Mouse (Mus musculus) large intestine, adult 2 months (tissue): ENCODE results near the gene Plb1. TPM values are rescaled to one million over a fixed set of nuclear protein-coding genes. Genes with fewer than 3 reads are reported as not detected.

Experiments used
- DNase-seq: peaks from one replicate; pipeline ENCODE4 v3.0.0-alpha.2; 2012; ENCODE audit warnings: low read depth, low spot score
- WGBS: fragments of 180-500 bp; shearing (Covaris S2); methylation state at CpG from one replicate; pipeline ENCODE4 v1.1.7; 2018; 5-methylcytosine and 5-hydroxymethylcytosine counted together
- polyA plus RNA-seq: library from polyadenylated mRNA; depleted of rRNA; stranded (reverse); fragments of >200 nt; gene quantifications from 2 replicates; pipeline ENCODE4 v1.2.3, GENCODE M21; 2012

Plb1 gene
- polyA plus RNA-seq, 1 experiment, result 173 TPM

DNA sequence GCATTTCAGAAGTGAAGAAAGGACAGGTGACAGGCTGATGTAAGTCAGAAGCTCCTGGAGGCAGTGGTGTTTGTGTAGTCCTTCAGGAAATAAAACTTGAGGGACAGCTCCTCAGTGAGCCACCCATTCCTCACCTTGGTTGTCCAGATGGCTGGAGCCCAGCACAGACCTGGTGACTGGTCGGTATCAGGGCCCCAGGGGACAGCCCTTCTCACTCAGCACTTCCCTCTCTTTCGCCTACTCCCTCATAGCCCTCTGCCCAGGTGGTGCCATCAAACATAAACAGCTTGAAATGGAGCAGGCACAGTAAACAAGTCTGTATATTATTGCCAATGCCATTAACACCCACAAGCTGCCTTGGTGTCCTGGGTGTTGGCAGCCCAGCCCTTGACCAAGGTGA, 8.2 kb downstream of the Plb1 start:
- WGBS, result 34% methylated on average over 2 of the region's 2 CpGs
- DNase-seq, result no peak

DNA sequence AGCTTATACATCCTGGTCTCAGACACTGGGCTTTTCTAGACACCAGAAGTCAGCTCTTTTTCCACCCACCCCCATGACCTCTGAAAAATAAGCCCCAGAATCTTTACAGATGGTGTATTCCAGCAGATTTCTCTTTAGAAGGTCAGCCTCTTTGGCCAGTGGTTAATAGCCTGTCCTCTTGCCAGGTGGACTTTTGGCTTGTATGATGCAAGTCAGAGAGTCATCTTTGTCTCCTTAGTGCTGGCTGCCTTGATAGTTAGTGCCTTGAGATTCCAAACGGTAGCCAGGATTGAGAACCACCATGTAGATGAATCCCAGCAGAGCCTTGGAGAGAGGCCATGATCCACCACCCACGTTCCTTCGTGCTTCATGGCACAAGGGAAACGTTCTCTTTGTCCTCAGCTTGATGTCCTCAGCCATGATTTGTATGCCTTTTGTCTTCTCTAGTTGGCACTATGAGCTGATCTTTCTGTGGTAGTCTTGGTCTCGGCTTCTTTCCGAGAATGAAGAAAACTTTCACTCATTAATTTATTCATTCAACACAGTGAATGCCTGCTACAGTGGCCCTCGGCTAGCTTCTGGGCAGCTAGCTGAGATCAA, 10.9 kb downstream of the Plb1 start:
- 79% methylated on average over 7 of the region's 7 CpGs for WGBS
- DNase-seq, result no peak

DNA sequence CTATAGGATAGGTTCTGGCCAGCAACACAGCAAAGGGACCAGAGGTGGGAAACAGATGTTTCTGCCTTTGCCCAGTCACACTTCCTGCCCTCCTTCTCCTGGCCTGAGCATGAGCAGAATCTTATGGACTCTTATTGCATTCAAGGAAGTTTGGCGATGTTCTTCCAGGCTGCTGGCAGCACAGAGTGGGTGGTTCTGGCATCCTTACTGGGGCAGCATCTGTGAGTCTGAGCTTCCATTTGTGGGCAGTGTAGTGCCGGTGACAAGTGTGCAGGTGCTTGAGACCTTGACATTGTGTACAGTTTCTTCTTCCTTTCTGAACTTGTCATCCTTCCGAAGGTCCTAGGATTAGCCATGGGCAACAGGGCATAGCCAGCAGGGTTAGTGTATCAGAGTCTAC, 12.9 kb downstream of the Plb1 start:
- DNase-seq, result no peak
- 77% methylated on average over 3 of the region's 3 CpGs for WGBS

DNA sequence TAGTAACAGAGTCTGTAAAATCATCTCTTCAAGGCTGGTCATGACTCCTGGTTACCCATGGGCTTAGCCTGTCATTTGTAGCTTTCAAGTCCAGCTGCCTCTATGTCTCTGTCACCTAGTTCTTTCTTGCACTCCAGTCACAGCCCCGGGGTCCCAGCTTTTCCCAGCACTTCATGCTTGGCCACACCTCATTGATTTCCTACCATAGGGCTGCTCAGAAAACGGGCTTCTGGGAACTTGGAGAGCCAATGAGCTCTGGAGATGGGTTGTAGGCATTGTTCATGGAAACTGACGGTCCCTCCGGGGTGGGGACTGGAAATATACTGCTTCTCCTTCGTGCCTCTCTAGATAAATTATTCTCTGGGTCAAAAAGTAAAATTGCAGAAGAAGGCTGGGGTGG, 28.2 kb downstream of the Plb1 start:
- DNase-seq, result no peak
- 51% methylated on average over 5 of the region's 5 CpGs for WGBS

DNA sequence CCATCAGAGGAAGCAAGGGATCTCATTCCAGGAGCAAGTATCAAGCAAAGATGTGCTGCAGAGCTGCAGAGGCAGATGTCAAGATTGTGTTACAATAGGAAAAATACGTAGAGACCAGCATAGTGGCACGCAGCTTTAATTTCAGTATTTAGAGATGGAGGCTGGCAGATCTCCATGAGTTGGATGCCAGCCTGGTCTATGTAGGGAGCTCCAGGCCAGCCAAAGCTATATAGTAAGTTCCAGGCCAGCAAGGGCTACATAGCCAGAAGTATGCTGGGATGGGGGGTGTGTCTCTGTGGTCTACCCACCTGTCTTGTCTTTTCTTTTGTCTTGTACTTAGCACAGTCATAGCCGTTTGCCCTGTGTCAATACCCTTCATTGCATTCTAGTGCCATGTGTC, 28.7 kb downstream of the Plb1 start:
- WGBS, result 78% methylated on average over 3 of the region's 3 CpGs
- no peak for DNase-seq

DNA sequence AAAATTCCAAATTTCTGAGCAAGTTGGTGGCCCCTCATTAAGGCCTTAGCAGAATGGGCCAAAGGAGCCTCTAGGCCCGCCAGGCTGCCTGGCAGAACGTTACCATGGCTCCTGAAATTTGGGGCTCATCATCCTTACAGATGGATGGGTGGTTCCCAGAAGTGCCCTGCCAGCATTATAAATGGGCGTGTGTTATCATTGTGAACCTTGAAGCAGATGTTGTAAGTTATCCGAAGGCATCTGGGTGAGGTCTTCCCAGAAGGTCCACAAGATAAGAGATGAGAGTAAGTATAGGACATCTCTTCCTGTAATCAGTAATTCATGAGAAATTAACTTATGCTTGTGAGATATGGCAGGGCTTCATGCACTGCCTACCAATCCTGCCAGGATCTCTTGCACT, 30.0 kb downstream of the Plb1 start:
- 63% methylated on average over 4 of the region's 4 CpGs for WGBS
- DNase-seq, result no peak

DNA sequence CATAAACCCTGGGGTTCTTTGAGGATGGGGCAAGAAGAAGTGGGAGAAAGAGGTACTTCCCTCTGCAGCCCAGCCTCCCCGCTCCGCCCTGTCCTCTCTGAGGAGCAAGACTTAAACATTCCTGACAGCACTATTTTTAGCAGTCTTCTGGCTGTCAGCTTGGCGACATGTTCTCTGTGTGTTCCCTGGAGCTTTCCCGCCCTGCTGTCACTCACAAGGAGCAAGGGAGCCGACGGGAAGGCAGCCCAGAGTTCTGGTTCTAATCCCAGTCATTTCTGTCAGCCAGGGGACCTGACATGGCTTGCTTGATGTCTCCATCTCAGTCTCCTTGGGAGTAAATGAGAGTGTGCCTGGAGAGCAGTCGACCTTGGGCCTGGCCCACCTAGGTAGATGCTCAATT, 40.0 kb downstream of the Plb1 start:
- 36% methylated on average over 7 of the region's 7 CpGs for WGBS
- DNase-seq, result no peak

DNA sequence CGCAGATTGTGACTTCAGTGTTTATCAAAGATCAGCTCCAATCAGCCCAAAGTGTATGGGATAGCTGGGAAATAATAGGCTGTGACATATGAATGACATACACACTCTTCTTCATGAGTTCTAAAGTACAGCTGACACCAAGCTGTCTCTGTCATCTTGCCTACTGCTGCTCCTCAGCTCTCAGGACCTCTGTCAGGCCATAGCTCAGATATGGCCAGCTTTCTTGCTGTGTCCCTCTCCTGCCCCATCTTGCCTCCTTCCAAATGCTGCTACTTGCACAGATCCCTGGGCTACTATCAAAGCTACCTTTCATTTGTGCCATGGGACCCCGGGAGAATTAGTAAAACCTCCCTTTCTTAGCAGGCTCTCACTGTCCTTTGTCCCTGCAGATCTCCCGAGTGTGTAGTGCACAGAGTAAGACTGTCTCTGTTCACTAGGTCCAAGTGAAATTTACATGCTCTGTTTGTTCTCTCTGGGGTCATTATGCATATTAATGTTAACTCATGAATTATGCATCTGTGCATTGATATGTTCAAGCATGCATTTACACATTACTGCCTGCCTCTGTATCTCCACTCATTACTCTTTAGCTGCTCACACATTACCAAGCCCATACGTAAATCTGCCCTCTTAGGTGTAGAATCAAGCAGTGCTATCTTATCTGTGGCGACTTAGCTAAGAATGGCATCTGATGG, 45.6 kb downstream of the Plb1 start:
- no peak for DNase-seq
- WGBS, result 78% methylated on average over 5 of the region's 5 CpGs

DNA sequence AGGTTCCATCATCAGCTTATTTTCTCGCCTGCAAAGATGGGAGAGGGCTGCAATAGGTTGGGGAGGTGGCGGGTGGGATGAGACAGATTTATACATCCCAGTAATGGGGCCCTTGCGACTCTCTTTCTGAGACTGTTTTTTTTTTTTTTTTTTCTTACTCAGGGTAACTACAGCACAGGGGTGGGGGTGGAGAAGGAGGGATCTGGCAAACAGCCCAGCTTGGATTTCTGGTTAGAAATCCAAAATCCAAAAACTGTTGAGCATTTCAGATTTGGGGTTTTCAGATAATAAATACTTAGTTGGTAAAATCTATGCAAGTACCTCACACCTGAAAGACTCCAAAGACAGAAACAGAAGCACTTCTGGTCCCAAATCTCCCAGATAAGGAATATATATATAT, 47.6 kb downstream of the Plb1 start:
- WGBS, result 62% methylated on average over 3 of the region's 3 CpGs

DNA sequence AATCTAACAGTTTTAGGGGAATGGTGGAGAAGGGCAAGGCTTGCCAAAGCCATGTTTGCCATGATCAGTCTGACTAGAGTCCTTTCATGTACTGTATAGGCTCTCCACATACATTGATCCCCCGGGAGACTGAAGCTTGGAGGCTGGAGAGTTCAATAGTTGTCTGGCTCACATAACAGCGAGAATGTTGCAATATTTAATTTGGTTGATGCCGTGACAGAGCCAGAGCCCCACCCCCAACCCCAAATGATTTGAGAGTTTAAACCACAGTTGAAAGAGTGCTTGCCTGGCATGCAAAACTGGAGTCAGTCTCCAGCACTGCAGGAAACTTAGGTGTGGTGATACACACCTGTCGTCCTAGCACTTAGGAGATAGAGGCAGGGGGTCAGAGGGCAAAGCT, 49.8 kb downstream of the Plb1 start:
- WGBS, result 23% methylated on average over 4 of the region's 4 CpGs
- DNase-seq, result no peak

More for the DNA sequence above, 47.6 kb downstream of the Plb1 start:
- DNase-seq, result no peak

DNA sequence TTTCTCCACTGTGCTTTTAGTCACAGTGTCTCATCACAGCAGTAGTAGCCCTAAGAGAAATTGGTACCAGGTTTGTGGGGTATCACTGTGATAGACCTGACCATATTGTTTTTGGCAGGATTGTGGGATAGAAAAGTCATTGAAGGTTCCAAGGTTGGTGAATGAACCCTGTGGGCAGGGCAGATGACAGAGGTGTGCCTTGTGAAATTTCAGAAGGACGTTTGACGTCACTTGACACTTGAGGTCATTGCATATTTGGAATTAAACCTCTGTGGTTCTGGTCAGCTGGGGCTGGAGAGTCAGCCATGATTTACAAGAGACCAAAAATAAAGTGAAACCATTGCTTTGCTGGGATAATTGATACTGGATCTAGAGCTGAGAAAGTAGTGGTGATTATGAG, 50.9 kb downstream of the Plb1 start:
- WGBS, result 82% methylated on average over 2 of the region's 2 CpGs
- no peak for DNase-seq

DNA sequence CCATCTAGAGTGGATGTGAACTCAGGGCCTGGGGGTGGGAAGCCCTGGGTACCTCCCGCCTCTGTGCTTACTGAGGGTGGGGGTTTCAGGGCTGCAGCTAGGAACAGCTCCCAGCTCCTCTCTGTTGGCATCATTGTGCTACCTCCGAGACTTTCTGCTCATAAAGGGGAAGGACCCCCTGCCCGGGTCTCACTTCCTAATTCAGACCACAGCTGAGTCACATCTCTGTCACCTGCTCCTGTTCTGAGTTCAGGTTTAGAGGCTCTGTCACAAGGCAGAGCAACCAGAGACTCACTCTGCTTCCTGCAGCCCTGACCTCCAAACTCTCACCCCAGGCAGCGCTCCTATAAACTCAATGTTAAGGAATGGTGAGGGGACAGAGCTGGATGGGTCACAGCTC, 53.8 kb downstream of the Plb1 start:
- no peak for DNase-seq
- 77% methylated on average over 4 of the region's 4 CpGs for WGBS

DNA sequence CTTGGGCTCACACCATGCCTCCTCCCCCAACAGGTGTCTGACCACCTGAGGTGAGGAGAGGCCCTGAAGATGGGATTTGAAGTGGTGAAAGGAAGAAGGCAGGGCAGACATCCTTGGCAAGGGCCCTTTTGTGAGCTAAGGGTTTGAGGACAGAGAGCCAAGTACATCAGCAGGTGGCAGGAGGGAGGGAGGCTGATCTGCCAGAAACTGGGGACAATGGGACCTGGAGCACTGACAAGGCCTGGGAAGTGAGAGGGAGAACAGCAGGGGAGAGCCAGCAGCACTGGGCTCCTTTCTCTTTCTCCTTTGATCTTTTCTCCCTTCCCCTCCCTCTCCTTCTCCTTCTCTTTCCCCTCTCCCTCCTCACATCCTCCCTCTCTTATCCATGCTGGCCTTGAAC, 55.5 kb downstream of the Plb1 start:
- no peak for DNase-seq

DNA sequence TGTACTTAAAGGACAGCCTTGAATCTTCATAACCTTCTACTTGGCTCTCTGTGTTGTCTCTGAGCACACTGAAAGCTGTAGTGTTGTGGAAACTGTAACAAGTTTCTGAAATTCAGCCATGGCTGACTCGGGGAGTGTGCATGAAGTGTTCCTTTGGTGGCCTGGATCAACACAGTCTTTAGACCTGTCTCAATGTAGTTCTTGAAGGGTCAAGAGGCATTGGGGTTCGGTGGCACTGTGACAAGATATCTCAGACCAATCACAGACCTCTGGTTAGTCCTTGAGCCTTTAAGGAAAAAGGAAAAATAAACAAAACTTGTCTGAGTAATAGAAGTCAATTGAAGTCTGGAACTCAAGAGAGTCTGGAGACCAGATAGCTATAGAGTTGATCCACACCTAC, 58.8 kb downstream of the Plb1 start:
- DNase-seq, result no peak
- WGBS, result 67% methylated on average over 2 of the region's 2 CpGs

DNA sequence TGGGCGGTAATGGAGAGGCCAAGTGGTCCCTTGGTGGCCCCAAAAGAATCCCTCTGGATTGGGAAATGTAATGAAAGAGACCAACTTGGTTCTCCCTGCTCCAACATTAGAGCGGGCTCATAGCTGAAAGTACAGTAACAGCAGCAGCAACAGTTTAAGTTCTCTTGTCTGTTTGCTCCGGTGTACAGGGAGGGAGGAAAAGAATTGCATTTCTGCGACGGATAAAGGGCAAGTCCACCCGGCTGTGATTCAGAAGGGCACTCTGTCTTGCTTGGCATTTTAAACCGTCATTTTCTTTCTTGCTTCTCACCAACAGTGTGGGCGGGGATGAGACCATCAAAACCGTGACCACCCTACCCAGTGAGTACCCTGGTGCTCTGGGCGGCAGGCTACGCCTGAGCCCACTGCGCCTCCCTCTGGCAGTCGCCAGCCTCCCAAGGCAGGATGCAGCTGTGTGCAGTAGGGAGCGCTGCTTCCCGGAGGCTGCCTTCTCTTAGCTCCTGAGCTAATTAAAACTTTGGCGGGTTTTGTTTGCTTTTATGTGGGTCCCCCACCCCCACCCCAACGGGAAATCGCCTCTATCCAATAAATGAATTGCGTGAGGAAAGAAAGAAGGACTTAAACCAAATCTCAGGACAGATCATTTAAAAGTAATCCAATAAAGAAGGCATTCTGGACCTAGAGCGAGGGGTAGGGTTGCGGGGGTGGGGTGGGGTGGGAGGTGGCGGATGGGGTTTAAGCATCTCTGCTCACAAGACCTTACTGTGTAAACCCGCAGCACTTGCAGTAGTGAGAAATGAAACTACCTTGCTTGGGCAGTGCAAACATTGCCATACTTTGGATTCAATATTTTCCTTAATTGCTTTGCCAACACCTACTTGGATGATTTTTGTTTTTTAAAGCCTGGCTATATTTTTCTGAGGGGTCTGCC, 70.7 kb downstream of the Plb1 start:
- no peak for DNase-seq
- 14% methylated on average over 23 of the region's 23 CpGs for WGBS

DNA sequence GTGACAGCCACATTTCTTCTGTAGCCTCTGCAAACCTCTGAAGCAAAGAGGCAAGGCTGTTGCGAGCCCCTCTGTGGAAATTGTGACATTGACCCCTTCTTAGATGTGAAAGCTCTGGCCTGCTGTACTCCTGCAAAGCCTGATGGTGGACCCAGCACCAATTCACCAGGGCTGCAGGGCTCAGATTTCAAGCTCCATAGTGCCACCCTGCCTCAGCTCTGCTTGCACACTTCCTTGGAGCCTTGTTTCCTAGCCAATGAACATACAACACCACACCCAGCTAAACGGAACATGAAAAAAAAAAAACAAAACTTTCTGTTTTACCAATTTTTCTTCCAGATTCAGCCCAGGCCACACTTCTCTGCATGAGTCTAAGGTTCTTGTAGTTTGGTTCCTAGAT, 74.6 kb downstream of the Plb1 start:
- WGBS, result 52% methylated on average over 2 of the region's 2 CpGs
- DNase-seq, result no peak

DNA sequence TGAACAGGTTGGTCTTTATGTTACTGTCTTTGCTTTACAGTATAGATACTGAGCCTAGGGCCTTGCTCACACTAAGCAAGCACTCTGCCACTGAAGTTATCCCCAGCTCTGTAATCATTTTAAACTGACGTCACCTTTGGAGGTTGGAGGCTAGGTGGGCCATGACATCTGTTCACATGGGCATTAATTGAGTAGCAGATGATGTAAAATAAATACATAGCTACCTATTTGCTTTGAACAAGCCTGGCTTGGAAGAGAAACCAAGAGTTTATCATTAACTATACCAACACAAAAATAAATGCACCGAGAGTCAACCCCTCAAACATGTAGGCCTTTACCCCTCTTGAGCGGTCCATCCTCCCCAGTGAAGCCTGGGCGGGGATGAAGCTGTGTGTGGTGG, 76.1 kb downstream of the Plb1 start:
- DNase-seq, result no peak
- 74% methylated on average over 4 of the region's 4 CpGs for WGBS

DNA sequence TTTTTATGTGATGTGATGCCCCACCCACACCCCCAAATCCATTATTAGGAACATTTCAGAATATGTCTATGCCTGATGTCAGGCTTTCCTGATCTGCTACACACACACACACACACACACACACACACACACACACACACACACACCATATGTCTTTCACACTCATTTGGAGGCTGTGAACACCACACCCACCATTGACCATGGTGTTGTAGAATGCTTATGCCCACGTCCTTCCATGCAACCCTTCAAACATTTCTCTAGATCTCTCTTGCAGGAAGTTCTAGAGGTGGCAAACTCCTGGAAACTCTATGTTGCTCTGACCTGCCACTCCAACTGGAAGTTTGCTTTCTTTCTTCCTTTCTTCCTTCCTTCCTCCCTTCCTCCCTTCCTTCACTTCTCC, 77.2 kb downstream of the Plb1 start:
- WGBS, result 62% methylated on average over 1 of the region's 1 CpGs
- DNase-seq, result no peak

DNA sequence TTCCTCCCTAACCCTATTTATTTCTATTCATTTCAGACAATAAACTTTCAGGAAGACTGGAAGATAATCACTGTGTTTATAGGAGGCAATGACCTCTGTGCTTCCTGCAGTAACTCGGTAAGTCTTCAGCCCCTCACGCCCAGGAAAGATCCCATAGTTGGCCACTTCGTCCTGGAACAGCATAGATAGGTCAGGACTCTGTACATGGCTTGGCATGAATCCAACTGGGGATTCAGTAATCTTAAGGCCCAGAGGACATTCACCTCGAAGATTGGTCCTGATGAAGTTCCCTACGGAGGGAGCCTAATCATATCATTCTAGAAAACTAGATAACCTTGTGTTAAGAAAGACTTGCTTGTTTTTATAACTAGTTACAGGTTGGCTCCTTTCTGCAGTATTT, 78.3 kb downstream of the Plb1 start:
- DNase-seq, result no peak
- 30% methylated on average over 5 of the region's 5 CpGs for WGBS

DNA sequence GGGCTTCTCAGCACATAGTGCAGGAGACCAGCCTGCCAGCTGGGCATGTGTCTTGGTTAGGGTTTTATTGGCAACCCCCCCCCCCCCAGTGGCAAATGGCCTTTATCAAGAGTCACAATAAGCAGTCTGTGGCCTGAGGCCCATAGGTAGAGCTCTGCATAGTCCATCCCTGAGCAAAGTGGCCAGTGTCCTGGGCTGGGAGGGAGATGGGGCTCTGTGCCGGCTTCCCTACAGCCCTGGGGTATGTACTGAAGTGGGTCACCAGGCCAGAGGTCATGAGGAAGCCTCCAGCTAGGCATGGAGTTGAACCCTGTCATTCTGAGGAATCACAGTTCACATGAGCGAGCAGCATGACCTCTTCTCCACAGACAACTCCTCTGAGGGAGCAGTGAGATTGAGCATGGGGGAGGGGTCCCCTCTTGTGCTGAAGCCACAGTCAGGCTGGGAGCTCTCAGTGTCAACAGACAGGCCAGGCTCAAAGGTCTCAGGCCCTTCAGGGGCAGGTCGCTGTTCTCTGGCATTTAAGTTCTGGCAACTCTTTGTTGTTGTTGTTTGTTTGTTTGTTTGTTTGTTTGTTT, 79.2 kb downstream of the Plb1 start:
- no peak for DNase-seq
- 88% methylated on average over 3 of the region's 3 CpGs for WGBS

DNA sequence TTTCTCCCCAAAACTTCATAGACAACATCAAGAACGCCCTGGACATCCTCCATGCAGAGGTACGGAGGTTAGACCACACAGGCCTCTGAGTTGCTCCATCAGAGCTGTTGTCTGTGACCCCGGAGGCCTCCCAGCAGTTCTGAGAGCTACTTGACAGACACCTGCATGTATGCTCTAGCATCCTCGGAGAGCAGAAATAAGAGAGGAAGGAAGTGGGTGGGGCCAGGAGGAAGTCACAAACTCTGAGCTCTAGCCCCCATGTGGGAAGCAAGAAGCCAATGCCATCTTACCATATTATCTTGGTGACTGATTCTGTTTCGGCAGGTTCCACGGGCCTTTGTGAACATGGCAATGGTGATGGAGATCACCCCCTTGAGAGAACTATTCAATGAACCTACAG, 81.2 kb downstream of the Plb1 start:
- DNase-seq, result no peak
- WGBS, result 81% methylated on average over 6 of the region's 6 CpGs
